Mouse (Mus musculus): ENCODE measurements around the gene Kcnab2. TPM values are rescaled to one million over a fixed set of nuclear protein-coding genes. Genes with fewer than 3 reads are reported as not detected.
A peak's percentile ranks its signal among the peaks of the same experiment; 100 is the strongest.

Gene Kcnab2
- total RNA-seq (2018; cell fraction: chromatin; rRNA removed), result 100 to 1,000 TPM in 3 of 26 experiments, 10 to 100 TPM in 21, 1 to 10 TPM in 2; 4.1 to 190 (median 45.8) TPM
- total RNA-seq (2018; cell fraction: cytosol; rRNA removed), result 10 to 100 TPM; 40.2 to 99.6 (median 66.5) TPM
- total RNA-seq (2018; cell fraction: nucleus; rRNA removed), result 10 to 100 TPM in 25 of 26 experiments, 1 to 10 TPM in 1; 9.5 to 94.8 (median 40.5) TPM
- polyA plus RNA-seq (2018), result 42.9 to 182 TPM (median 93.6 TPM) in 3 replicates

GRCm38 (mm10) chr4:152477466-152478223 lies at the start of gene Kcnab2:
Gene Kcnab2 (minus strand): TSS chr4:152477871.
- under 1% methylated on average over 58 of the region's 63 CpGs for WGBS (ENCODE audit: missing documents)
- Histone ChIP-seq H3K4me3 (ENCODE audit: inconsistent target) (peak within 1 kb of the TSS; percentile 48), H3K27ac (peak within 1 kb of the TSS; percentile 87), H3K36me3 (ENCODE audit: inconsistent target) (no peaks in the 10 kb centered on the region), H3K79me2 (ENCODE audit: inconsistent target) (no peaks in the 10 kb centered on the region)

DNA sequence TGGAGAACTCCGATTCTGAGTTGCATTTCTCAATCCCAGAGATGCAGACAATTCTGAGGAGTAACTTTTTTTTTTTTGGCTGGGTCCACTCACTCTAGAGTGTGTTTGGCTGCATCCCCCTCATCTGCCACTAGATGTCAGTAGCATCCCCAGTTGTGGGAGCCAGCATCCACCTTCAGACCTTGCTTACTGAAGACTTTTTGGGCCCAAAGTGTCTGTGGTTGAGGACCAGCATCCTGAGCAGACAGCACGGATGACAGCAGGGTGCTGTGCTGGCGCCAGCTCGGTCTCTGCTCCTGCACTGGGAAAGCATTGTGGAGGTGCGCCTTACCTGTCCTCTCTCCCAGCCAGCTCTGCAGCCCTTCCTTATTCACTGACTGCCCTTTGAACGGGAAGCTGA lies 42.4 kb upstream of the Kcnab2 start:
- Histone ChIP-seq H3K36me3 (ENCODE audit: inconsistent target) (no peaks in the 10 kb centered on the region), H3K4me3 (ENCODE audit: inconsistent target) (no peak overlapping the region), H3K27ac (no peak overlapping the region), H3K79me2 (ENCODE audit: inconsistent target) (no peaks in the 10 kb centered on the region)
- WGBS (ENCODE audit: missing documents), result 29% methylated on average over 6 of the region's 6 CpGs

DNA sequence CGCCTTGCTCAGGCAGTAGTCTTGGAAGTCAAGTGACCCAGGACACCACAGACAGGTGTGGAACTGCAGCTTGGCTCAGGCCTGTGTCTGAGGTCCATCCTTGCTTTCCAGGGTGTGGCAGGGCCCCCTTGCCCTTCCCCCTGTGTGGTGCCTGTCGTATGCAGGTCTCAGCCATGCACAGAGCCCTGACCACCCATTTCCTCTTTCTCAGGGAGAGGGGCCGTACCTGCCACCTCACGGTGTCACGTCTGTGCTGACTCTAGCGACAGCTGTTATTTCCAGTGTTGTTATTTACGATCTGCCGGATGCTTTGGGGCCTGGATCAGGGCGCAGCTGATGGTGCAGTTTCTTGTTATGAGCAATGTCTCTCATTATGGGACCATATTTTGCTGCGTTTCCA lies 41.4 kb upstream of the Kcnab2 start:
- no peak overlapping the region for H3K4me3 ChIP-seq (ENCODE audit: inconsistent target)
- H3K27ac ChIP-seq, result no peak overlapping the region
- 33% methylated on average over 10 of the region's 10 CpGs for WGBS (ENCODE audit: missing documents)
- H3K36me3 ChIP-seq (ENCODE audit: inconsistent target), result no peaks in the 10 kb centered on the region
- no peaks in the 10 kb centered on the region for H3K79me2 ChIP-seq (ENCODE audit: inconsistent target)

GRCm38 (mm10) chr4:152514884-152515283 lies 37.2 kb upstream of the Kcnab2 start:
- Histone ChIP-seq H3K36me3 (ENCODE audit: inconsistent target) (no peaks in the 10 kb centered on the region), H3K27ac (no peak overlapping the region), H3K79me2 (ENCODE audit: inconsistent target) (no peaks in the 10 kb centered on the region), H3K4me3 (ENCODE audit: inconsistent target) (no peak overlapping the region)
- WGBS (ENCODE audit: missing documents), result 75% methylated on average over 7 of the region's 7 CpGs

DNA sequence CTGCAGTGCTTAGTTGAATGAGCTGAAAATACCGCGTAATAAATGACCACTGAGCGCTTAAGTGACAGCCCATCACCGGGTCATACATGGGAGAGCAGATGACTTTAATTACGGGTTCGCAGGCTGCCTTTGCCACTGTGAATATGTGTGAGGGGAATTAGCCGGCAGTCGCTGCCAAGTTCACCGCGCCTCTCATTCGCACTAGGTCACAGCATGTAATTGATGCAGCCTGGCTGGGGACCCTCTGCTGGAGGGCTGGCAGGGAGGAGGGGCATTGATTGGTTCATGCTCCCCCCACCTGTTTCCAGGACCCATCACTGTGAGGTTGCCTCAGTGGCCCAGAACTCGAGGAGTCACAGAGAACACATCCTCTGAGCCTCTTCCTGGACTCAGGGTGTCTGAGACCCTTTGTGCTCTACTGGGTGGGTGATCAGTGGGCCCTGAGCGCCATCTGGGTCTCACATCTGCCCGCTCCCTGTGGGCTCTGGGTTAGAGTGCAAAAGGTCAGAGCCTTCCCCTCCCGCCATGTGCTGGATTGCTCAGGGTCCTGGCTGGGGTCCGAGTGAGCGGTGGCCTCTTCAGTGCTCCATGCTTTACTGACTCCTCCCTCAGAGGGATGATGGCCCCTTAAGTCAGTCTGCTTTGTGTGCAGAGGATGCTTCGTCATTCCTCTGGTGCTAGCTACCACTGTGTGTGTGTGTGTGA lies 34.7 kb upstream of the Kcnab2 start:
- Histone ChIP-seq H3K27ac (no peak overlapping the region), H3K79me2 (ENCODE audit: inconsistent target) (no peaks in the 10 kb centered on the region), H3K36me3 (ENCODE audit: inconsistent target) (no peaks in the 10 kb centered on the region), H3K4me3 (ENCODE audit: inconsistent target) (no peak overlapping the region)
- WGBS (ENCODE audit: missing documents), result 94% methylated on average over 17 of the region's 18 CpGs

- Histone ChIP-seq H3K79me2 (ENCODE audit: inconsistent target) (no peaks in the 10 kb centered on the region), H3K27ac (no peak overlapping the region)
- WGBS (ENCODE audit: missing documents), result 77% methylated on average over 20 of the region's 20 CpGs
These were observed 16.7 kb upstream of the Kcnab2 start for GRCm38 (mm10) chr4:152494360-152494879.

DNA sequence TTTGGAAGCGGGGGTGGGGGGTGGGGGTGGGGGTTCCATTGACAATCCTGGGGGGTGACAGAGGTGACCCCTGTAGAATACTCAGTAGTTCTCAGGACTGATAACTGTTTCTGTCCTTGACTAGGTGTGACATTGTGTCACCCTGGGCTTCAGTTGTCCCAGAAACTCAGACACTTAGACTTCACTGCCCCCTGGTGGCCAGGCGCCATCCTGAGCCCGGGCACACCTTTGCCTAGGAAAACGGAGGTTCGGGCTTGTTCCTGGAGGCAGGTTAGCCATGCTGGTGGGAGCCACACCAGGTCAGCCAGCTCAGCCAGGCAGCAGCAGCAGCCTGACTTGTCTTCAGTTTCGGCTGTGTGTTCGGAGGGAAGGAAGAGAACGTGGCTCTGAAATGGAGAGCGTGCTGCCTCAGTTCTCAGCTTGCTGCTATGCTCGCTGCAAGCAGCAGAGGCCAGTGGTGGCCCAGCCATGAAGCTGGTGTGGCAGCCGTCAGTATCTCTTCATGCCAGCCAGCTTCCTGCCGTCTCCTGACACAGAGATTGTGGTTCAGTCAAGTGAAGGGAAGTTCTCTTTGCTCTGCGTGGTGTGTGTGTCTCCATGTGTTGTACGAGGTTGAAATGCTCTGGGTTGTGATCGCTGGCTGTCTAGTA lies 13.7 kb upstream of the Kcnab2 start:
- WGBS (ENCODE audit: missing documents), result 17% methylated on average over 14 of the region's 15 CpGs
- Histone ChIP-seq H3K4me3 (ENCODE audit: inconsistent target) (no peak overlapping the region), H3K36me3 (ENCODE audit: inconsistent target) (no peaks in the 10 kb centered on the region), H3K79me2 (ENCODE audit: inconsistent target) (no peaks in the 10 kb centered on the region), H3K27ac (no peak overlapping the region)

More at GRCm38 (mm10) chr4:152494360-152494879, 16.7 kb upstream of the Kcnab2 start:
- H3K36me3 ChIP-seq (ENCODE audit: inconsistent target), result no peaks in the 10 kb centered on the region
- H3K4me3 ChIP-seq (ENCODE audit: inconsistent target), result no peak overlapping the region

DNA sequence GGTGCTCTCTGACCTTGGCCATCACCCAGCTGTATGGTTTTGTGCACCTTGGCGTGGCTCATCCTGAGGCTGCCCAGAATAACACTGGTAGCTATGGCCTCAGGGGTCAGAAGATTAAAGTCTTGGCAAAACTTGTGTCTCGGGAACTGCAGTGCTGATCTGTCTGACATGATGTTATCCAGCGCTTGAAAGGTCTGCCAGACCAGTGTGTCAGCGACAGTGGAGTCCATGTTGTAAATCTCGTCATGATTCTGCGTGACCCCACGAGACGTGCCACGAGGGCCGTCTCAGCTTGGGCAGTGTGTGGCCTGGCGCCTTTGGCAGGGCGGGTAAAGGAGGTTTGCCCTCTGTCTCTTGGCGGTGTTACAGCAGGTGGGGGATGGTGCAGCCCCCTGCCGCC lies 12.6 kb upstream of the Kcnab2 start:
- no peaks in the 10 kb centered on the region for H3K36me3 ChIP-seq (ENCODE audit: inconsistent target)
- H3K27ac ChIP-seq, result no peak overlapping the region
- H3K4me3 ChIP-seq (ENCODE audit: inconsistent target), result no peak overlapping the region
- H3K79me2 ChIP-seq (ENCODE audit: inconsistent target), result no peaks in the 10 kb centered on the region
- WGBS (ENCODE audit: missing documents), result 97% methylated on average over 14 of the region's 14 CpGs

GRCm38 (mm10) chr4:152488046-152488445 lies 10.4 kb upstream of the Kcnab2 start:
- Histone ChIP-seq H3K27ac (no peak overlapping the region), H3K4me3 (ENCODE audit: inconsistent target) (no peak overlapping the region), H3K79me2 (ENCODE audit: inconsistent target) (no peaks in the 10 kb centered on the region), H3K36me3 (ENCODE audit: inconsistent target) (no peaks in the 10 kb centered on the region)
- 93% methylated on average over 9 of the region's 10 CpGs for WGBS (ENCODE audit: missing documents)

GRCm38 (mm10) chr4:152480426-152480825 lies 2.8 kb upstream of the Kcnab2 start:
- 84% methylated on average over 8 of the region's 8 CpGs for WGBS (ENCODE audit: missing documents)
- no peaks in the 10 kb centered on the region for H3K36me3 ChIP-seq (ENCODE audit: inconsistent target)
- H3K27ac ChIP-seq, result no peak overlapping the region
- no peaks in the 10 kb centered on the region for H3K79me2 ChIP-seq (ENCODE audit: inconsistent target)
- no peak overlapping the region for H3K4me3 ChIP-seq (ENCODE audit: inconsistent target)

DNA sequence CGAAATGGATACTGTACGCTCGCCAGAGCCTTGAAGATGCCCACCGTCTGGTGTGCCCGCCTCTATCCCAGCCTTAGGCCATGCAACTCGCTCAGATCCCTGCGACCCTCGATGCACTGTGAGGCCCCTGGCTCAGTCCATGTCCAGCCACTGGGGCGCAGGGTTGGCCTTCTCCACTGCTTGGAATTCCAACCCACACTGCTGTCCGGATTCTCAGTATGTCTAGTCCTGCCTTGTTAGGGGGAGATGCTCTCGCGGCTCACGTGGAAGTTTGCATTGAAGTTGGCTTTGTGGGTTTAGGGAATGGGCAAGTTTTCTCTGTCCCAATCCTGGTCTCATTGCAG lies 525 bp upstream of the Kcnab2 start:
- WGBS (ENCODE audit: missing documents), result 7% methylated on average over 13 of the region's 13 CpGs
- no peaks in the 10 kb centered on the region for H3K36me3 ChIP-seq (ENCODE audit: inconsistent target)
- H3K79me2 ChIP-seq (ENCODE audit: inconsistent target), result no peaks in the 10 kb centered on the region
- H3K4me3 ChIP-seq (ENCODE audit: inconsistent target), result peak overlapping the region; percentile 48
- peak overlapping the region; percentile 87 for H3K27ac ChIP-seq

GRCm38 (mm10) chr4:152477106-152477465 lies 585 bp downstream of the Kcnab2 start:
- peak overlapping the region; percentile 48; the same call in 1 of the 2 replicates for H3K4me3 ChIP-seq (ENCODE audit: inconsistent target)
- no peaks in the 10 kb centered on the region for H3K79me2 ChIP-seq (ENCODE audit: inconsistent target)
- H3K36me3 ChIP-seq (ENCODE audit: inconsistent target), result no peaks in the 10 kb centered on the region
- 1% methylated on average over 21 of the region's 21 CpGs for WGBS (ENCODE audit: missing documents)
- H3K27ac ChIP-seq, result no peak overlapping the region

DNA sequence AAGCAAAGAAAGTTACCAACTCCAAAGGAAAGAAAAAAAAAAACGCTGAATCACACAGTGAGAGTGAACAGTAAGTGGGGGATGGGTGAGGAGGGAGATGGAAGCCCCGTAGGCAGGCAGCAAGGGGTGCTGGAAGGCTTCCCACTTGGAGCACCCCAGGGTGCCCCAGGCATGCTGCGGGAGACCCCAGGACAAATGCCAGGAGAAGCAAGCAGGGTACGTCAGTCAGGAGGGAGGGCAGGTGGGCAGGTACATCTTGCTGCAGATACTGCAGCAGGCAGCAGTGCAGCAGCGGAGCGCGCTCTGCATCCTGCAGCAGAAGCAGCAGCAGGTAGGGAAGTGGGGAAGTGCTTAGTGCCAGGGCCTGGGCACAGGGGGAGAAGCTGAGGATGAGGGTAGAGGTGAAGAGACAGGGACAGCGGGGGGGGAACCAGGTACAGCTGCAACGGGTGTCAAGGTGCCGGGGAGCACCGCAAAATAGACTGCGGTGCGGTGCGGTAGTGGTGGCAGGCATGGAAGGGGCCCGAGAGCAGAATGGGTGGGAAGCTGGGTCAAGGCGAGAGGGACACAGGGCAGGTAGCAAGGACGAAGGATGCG lies 1.1 kb downstream of the Kcnab2 start, which contains the start of gene Nphp4:
Gene Nphp4 (plus strand): TSS at position 280 of the 597 bp plus-strand sequence.
- 2% methylated on average over 18 of the region's 18 CpGs for WGBS (ENCODE audit: missing documents)
- Histone ChIP-seq H3K4me3 (ENCODE audit: inconsistent target) (peak within 1 kb of the TSS; percentile 48), H3K36me3 (ENCODE audit: inconsistent target) (no peaks in the 10 kb centered on the region), H3K27ac (no peak within 1 kb of the TSS), H3K79me2 (ENCODE audit: inconsistent target) (no peaks in the 10 kb centered on the region)

DNA sequence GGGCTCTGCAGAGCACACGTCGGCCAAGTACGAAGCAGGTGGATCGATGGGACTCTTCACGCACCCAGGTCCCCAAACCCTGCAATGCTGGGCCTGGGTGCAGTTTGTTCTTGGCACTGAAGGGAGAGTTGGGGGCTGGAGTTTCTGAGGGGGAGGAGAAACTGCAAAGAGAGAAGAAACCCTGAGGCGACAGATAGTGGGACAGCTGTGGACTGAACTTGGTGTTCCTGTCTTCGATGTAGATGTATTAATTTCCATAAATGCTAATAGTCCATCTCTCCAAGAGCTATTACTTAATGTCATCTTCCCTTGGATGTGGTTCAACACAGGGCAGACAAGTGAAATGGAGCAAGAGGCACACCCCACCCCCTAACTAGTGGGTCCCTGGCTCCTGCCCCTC lies 1.7 kb downstream of the Kcnab2 start:
- Histone ChIP-seq H3K79me2 (ENCODE audit: inconsistent target) (no peaks in the 10 kb centered on the region), H3K4me3 (ENCODE audit: inconsistent target) (no peak overlapping the region), H3K36me3 (ENCODE audit: inconsistent target) (no peaks in the 10 kb centered on the region), H3K27ac (no peak overlapping the region)
- 84% methylated on average over 7 of the region's 7 CpGs for WGBS (ENCODE audit: missing documents)

All from macrophage (primary cell).